Mouse (Mus musculus) gastrocnemius, postnatal 25 days (tissue): ENCODE results near the gene Ptgir. TPM values are rescaled to one million over a fixed set of nuclear protein-coding genes. Genes with fewer than 3 reads are reported as not detected.

Experiments used
- DNase-seq: peaks from one replicate; pipeline ENCODE4 v3.0.0; 2022
- long read RNA-seq, 2 experiments: library from polyadenylated mRNA; stranded (forward); transcript quantifications; one replicate each; pipeline ENCODE4 v2.0.0; 2021
- total RNA-seq, 2 experiments: library from RNA; stranded (reverse); gene quantifications; 1 replicate in 1 of 2; 2 replicates in 1 of 2; pipeline ENCODE4 v1.2.3; 2021

Gene Ptgir
- total RNA-seq, result 1 to 10 TPM in 1 of 2 experiments, under 1 TPM in 1; 0.97 to 1.3 TPM
- long read RNA-seq, experiment 1, result 0 reads
- long read RNA-seq, experiment 2, result 0 reads

DNA sequence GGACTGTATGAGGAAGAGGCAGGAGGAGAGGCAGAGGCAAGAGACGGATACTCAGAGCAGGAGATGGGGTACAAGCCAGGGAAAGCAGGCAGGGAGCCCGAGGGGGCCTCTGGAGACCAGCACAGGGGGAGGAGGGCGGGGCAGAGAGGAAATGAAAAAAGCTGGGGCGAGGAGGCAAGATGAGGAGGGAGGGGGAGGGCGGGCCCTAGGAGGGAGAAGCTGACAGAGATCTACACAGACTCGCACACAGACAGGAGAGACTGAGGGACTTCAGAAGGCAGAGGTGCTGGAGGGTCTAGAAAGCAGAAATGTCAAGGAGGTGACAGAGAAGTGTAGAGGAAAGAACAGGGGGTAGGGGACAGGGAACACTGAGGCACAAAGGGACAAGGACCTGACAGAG, at the start of gene Ptgir:
TSS of gene Ptgir (plus strand) at position 210 of the 400 bp plus-strand sequence.
- DNase-seq, result peak; percentile 83

DNA sequence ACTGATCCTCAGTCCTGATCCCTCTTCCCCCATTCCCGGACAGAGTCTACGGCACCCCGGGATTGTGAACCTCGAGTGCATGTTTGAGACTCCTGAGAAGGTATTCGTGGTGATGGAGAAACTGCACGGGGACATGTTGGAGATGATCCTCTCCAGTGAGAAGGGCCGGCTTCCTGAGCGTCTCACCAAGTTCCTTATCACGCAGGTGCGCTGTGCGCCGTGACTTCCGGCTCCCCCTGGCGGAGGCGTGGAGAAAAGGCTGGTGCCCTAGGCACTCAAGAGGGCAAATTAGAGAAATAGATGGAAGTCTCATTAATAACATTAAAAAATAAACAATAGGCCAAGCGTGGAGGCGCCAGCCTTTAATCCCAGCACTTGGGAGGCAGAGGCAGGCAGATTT, 48.0 kb upstream of the Ptgir start:
- DNase-seq, result no peak

DNA sequence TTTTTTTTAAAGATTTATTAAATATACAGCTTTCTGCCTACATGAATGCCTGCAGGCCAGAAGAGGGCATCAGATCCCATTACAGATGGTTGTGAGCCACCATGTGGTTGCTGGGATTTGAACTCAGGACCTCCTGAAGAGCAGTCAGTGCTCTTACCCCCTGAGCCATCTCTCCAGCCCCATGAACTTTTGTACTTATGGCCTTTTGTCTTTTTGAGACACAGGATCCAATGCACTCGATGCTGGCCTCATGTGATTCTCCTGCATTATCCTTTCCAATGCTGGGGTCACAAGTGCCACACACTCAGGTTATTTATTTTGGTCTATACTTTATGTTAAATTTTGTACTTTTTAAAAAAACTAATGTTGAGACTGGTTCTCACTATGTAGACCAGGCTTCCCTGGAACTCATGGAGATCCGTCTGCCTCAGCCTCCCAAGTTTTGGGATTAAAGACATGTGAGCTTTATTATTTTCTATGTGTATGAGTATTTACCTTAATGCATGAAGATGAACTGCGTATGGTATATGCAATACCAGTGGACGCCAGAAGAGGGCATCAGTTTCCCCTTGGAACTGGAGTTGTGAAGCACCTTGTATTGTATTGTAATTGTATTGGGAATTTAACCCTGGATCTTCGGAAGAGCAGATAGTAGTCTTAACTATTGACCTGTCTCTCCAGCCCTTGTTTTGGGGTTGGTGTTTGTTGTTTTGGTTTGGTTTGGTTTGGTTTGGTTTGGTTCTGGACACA, 46.2 kb upstream of the Ptgir start:
- no peak for DNase-seq

DNA sequence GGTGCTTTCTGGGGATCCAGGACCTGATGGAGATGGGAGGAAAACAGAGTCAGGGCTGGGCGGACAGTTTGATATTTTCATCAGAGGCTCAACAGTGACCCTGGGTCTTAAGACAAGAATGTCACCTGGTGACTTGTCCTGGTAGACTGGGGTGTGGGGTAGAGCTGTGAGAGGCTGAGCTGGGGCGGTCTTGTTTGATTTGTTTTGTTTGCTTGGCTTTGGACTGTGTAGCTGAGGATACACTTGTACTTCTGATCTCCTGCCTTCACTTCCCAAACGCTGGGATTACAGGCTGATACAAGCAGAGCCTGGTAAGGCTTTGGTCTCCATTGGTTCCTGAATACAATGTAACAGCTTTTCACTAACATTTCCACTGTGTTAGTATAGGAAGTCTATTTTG, 38.8 kb upstream of the Ptgir start:
- no peak for DNase-seq

DNA sequence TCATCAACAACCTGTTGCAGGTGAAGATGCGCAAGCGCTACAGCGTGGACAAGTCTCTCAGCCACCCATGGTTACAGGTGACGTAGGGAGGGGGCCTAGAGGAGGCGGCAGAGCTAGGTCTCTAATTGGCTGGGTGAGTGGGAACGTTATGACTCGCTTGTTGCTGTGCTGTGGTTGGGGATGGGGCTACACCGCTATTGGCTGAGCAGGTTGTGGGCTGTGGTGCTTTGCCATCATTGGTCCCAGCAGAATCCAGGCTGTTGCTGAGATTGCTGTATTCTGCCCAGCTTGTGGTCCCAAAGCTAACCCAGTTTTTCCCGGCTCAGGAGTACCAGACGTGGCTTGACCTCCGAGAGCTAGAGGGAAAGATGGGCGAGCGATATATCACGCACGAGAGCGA, 36.8 kb upstream of the Ptgir start:
- DNase-seq, result peak; percentile 35

DNA sequence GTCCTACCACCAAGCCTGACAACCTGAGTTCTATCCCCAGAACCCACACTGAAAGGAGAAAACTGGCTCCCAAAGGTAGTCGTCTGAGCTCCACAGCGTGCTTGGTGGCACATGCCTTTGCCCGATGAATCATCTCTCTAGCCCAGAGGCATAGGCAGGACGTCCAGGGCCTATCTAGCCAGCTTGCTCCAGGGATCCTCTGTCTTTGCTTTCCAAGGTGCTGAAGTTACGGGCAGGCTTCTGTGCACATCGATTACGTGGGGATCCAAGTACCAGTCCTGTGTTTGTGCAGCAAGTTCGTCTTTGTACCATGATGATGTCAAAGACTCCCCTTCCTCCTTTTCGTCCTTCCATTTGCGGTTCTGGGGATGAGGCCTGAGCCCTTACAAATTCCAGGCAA, 34.7 kb upstream of the Ptgir start:
- no peak for DNase-seq

DNA sequence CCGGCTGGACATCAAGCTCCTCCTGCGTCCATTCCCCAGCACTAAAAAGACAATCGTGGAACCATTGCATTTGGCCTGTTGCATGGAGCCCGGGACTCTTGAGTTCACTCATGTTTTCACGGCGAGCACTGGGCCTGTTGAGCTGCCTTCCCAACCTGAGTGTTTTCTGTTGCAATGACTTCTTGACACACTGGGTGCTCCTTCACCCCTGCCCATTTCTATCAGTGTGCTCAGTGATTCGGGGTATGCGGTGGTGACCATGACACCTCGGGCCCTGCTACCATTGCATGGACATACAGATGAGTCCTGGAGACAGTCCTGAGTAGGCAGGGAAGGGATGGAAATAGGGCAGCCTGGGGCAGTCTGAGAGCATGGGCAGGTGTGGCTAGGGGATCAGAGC, 33.8 kb upstream of the Ptgir start:
- no peak for DNase-seq

DNA sequence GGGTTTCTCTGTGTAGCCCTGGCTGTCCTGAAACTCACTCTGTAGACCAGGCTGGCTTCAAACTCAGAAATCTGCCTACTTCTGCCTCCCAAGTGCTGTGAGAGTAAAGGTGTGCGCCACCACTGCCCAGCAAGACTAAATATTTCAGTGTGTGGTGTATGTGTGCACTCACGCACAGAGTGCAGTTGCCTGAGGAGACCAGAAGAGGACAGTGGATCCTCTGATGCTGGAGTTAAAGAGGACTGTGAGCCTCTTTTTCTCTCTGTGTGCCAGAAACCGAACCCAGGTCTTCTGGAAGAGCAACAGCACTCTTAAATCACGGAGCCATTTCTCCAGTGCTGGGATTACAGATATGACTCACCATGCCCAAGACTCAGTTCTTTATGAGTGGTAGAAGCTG, 32.9 kb upstream of the Ptgir start:
- DNase-seq, result no peak

DNA sequence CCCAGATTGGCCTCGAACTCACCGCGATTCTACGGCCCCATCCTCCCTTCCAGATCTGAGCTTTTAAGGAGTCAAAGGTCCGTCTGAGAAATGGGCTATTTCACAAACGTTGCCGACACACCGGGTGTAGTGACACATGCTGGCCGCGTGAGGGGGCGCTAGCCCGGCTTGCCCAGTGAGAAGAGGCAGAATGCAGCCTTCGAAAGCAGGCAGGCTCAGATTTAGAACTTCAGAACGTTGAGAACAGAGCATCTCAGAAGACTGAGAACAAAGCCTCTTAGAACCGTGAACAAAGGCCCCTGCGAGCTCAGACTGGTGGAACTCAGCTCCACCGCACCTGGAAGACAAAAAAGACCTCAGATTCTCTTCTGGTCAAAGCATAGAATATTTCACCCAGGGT, 32.1 kb upstream of the Ptgir start:
- DNase-seq, result peak; percentile 74

DNA sequence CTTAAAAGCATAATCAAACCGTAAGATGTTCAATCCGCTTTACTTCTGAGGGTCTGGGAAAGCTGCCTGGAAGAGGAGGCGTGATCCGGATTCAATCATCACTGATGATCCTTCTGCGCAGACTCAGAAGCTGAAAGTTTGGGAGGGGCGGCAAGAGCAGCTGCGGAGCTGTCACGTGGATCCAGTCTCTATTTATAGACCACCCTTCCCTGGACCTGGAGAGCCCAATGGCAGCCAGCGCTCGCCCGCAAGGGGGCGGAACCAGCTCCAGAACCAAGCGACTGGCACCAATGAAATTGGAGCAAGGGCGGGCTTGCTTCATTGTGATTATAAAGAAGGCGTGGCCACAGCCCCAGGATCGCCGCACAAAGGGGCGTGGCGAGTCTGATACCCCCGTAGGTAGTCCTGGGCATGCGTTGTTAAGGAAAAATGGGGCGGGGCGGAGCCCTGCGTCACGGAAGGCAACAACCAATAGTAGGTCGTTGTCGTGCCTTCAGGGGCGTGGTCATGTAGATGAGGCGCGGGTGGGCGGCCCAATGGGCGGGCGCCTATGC, 31.5 kb upstream of the Ptgir start:
- peak; percentile 99 for DNase-seq

DNA sequence AGATGAGACGGTGACA, 31.2 kb upstream of the Ptgir start, which contains the start of gene Dact3:
TSS of gene Dact3 (plus strand) at position 8 of the 16 bp plus-strand sequence.
- no peak for DNase-seq

DNA sequence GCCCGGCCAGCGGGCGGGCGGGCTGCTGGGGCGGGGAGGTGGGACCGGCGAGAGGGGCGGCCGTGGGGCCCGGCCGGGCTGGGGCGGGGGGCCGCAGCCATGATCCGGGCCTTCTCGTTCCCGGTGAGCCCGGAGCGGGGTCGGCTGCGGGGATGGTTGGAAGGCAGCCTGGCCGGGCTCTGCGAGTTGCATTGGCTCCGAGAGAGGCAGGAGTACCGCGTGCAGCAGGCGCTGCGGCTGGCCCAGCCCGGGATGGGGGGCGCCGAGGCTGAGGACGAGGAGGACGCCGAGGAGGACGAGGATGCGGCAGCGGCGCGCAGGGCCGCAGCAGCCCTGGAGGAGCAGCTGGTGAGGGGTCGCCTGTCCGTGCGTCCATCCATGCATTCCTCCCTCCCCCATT, 31.0 kb upstream of the Ptgir start:
- no peak for DNase-seq

DNA sequence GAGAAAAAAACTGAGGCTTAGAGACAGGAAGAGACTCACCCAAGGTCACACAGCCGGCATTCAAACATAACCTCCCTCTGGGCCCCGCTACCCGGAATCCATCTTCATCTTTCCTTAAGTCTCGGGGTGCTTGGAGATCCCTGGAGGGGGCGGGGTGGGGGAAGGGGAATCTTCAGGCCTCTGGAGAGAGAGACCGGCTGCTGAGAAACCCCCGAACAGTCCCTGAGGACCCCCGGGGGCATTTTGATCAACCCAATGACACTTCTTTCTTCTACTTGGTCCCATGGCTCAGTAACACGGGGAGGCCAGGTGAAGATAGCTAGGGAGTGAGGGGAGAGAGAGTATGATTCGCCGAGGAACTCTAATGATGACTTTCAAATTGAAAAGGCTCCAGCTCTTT, 30.3 kb upstream of the Ptgir start:
- DNase-seq, result no peak

DNA sequence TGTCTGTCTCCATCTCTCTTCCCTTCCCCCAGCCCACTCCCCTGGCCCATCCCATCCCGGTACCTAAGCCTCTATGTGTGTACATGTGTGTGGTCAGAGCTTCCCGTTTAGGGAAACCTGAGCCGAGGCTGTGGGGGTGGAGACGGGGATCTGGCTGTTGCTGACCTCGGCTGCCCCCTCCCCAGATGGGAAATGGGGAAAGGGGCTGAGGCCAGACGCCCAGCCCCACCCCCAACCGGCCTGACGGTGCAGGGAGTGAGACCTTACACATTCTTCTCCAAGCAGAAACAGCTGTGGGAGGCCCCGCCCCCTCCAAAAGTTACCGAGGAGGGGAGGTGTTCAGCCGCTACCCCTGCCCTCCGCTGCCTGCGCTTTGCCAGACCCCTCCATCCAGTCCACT, 29.7 kb upstream of the Ptgir start:
- peak; percentile 39 for DNase-seq

DNA sequence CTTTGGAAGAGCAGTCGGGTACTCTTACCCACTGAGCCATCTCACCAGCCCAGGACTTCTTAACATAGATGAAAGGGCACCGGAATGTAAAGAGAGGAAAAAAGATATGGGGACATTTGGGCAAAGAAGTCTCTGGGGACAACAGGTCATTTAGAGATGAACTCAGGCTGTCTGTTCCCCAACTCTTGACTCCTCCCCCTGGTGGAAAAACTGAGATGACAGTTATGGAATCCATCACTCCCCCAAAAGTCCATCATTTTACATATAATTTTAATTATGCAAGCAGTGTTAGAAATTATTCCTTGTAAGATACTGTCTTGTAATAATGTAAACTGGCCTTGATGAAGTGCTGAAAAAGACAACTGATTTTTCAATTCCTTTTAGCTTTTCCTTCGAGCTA, 28.6 kb upstream of the Ptgir start:
- DNase-seq, result no peak

DNA sequence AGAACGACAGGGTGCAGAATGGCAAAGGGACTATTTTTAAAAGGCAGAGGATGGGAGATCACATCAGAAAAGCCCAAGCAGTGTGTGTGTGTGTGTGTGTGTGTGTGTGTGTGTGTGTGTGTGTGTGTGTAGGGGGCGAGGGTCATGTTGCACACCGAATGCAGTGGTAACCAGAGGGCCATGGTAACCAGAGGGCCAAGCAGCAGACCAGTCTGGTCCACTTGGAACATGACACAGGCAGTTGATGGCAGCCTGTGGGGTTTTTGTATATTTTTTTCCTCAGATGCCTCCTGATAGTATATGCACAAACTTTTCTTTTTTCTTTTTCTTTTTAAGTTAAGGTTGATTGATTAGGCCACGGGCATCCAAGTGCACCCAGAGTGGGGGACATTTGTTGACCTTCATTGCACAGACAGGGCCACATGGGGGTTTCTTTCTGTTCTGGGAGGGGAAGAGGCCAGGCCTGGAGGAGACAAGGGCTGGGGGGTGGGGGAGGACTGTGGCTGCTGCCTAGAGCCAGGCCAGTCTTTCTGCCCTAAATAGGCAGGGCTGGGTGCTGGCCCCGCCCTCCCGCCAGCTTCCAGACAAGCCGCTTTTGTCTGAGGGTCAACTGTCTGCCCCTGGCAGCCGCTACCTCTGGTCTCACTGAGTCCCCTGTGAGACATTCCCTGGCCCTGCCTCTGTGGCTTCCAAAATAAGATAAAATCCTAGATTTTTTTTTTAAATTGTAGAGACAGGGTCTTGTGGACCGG, 26.3 kb upstream of the Ptgir start:
- DNase-seq, result peak; percentile 57

DNA sequence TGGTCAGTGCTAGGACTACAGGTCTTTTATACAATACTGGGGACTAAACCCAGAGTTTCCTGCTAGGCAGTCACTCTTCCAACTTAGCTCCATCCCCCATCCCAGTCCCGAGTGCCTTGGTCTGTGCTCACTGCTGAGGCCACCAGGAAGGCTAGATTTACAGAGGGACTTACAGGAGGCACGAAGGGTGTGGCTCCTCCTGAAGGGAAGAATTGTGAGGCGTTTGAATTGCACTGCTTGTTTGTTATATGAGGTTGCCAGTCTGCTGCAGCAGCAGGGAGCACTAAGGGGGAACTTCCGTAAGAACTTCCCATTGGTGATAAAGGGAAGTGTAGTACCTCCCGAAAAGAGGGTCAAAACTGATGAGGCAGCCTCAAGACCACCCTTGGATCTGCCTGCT, 25.7 kb upstream of the Ptgir start:
- DNase-seq, result no peak

DNA sequence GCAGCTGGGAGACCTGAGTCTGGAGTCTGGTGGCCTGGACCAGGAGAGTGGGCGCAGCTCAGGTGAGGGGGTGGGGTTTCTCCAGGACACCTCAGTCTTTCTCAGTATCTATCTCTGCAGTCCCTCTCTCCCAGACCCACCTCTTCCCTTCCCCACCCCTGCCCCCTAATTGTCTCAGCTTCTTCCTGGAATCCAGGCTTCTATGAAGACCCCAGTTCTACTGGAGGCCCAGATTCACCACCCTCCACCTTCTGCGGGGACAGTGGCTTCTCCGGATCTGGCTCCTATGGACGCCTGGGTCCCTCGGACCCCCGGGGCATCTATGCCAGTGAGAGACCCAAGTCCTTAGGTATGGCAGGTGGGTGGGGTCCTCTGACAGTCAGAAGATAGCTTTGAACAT, 23.1 kb upstream of the Ptgir start:
- DNase-seq, result no peak

DNA sequence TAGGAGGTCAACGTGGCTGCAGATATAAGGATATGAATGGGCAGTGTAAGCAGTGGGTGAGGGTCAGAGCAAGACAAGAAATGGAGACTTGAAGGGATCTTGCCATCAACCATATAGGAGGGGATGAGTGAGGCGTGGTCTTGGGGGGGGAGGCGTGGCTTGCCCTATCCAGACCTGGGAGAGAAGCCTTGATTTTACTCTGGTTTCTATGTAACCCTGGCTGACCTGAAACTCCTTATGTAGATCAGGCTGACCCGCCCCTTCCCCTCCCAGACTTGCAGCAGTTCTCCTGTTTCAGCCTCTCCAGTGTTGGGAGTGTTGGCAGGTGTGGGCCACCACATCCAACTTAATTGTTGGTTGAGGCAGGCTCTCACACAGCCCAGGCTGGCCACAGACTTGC, 22.0 kb upstream of the Ptgir start:
- DNase-seq, result no peak

DNA sequence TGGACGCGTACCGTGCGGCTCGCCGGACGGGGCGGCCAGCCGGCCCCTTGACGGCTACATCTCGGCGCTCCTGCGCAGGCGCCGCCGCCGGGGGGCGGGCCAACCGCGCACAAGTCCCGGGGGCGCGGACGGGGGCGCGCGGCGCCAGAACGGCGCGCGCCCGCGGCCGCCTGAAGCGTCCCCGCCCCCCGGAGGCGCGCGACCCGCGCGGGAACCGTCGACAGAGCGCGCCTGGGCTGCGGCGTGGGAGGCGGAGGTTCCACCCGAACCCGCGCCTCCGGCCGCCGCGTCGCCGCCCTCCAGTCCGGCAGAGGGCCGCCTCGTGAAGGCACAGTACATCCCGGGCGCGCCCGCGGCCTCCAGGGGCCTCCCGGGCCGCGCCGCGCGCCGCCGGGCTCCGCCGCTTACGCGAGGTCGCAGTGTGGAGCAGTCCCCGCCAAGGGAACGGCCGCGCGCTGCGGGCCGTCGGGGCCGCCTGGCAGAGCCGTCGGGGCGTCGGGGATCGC, 21.0 kb upstream of the Ptgir start:
- no peak for DNase-seq

DNA sequence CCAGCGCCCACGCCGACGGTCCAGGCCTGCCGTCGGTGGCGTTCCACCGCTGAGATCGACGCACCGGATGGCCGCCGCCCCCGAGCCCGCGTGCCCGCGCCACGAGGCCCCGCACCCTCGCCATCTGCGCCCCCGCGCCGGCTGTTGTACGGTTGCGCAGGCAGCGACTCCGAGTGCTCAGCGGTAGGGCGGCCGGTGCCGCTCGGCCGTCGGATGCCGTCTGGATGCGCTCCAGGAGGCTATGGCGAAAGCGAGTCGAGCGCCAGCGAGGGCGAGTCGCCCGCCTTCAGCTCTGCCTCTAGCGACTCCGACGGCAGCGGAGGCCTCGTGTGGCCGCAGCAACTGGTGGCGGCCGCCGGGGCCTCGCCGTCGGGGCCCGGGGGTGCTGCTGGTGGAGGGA, 20.4 kb upstream of the Ptgir start:
- DNase-seq, result no peak

DNA sequence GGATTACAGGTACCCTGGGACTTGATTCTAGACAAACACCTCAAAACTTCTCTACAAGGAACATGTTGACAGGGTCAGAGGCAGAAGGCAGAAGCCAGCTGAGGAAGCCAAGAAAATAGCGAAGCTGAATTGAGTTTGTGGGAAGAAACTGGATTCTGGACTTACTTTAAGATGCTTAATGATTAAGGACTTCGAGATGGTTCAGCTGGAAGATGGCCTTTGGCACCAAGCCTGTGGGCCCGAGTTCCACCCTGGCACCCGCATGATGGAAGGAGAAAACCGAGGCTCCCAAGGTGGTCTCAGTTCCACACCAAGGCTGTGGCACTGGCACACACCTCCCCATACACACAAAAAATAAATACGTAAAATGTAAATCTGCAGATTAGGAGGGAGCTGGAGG, 15.8 kb upstream of the Ptgir start:
- DNase-seq, result peak; percentile 59

DNA sequence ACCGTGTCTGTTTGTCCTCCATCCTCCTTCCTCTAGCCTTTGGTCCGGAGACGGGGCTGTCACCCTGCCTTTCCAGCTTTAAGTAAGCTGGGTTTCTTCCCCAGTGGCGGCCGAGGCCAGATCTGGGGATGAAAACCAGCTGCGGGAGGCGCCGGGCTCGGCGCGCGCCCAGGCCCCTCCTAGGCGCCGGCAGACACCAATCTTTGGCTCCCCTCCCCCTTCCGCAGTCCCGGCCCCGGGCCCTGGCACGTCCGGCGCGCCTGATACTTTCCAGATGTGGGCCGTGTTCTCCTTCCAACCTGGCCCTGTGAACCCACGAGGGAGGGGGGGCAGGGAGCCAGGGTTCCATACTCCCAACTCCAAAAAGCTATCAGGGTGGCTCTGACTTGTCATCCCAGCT, 15.3 kb upstream of the Ptgir start:
- peak; percentile 92 for DNase-seq
